Mouse (Mus musculus) MEL (cell line): ENCODE data around the gene Gm21885. TPM values are rescaled to one million over a fixed set of nuclear protein-coding genes. Genes with fewer than 3 reads are reported as not detected.

Experiments used
- DNase-seq: peaks from one replicate; pipeline ENCODE4 v3.0.0; 2011; ENCODE audit warnings: low read depth, low spot score
- H3K27ac ChIP-seq: 2 replicates; pipeline ENCODE4 v1.5.1; 2012; ENCODE audit warnings: low read depth, mild to moderate bottlenecking, control low read depth, low read length, moderate library complexity; ENCODE audit not compliant: control insufficient read depth
- H3K27me3 ChIP-seq, 2 experiments: fragments of 150-350 bp in 1 of 2; sonication (generic) in 1 of 2; 2 replicates each; pipeline ENCODE4 v1.6.1; 2012; ENCODE audit warnings: low read length in 2 of 2, mild to moderate bottlenecking in 2 of 2, improper control_type of control experiment in 1 of 2, moderate library complexity in 1 of 2; ENCODE audit not compliant: insufficient read depth in 2 of 2, control insufficient read depth in 1 of 2
- H3K36me3 ChIP-seq, 2 experiments: 2 replicates each; pipeline ENCODE4 v1.6.1; 2012 to 2014; ENCODE audit warnings: low read length in 2 of 2, improper control_type of control experiment in 1 of 2, inconsistent platforms in 1 of 2, mild to moderate bottlenecking in 1 of 2; ENCODE audit not compliant: insufficient read depth in 2 of 2, control insufficient read depth in 1 of 2
- H3K4me1 ChIP-seq, 2 experiments: fragments of 150-350 bp in 1 of 2; sonication (generic) in 1 of 2; 2 replicates each; pipeline ENCODE4 v1.6.1; 2012; ENCODE audit warnings: low read length in 2 of 2, improper control_type of control experiment in 1 of 2, mild to moderate bottlenecking in 1 of 2; ENCODE audit not compliant: insufficient read depth in 2 of 2, control insufficient read depth in 1 of 2
- H3K4me3 ChIP-seq, 2 experiments: fragments of 150-350 bp in 1 of 2; sonication (generic) in 1 of 2; 2 replicates each; pipeline ENCODE4 v1.5.1; 2012; ENCODE audit warnings: low read depth in 2 of 2, low read length in 2 of 2, mild to moderate bottlenecking in 2 of 2, moderate library complexity in 2 of 2, control low read depth in 1 of 2, improper control_type of control experiment in 1 of 2; ENCODE audit not compliant: control insufficient read depth in 1 of 2, insufficient read depth in 1 of 2
- H3K79me2 ChIP-seq: 2 replicates; pipeline ENCODE4 v1.6.1; 2012; ENCODE audit warnings: mild to moderate bottlenecking, low read length, moderate library complexity; ENCODE audit not compliant: control insufficient read depth, poor library complexity, insufficient read depth
- H3K9ac ChIP-seq: 2 replicates; pipeline ENCODE4 v1.6.1; 2012; ENCODE audit warnings: low read depth, mild to moderate bottlenecking, control low read depth, low read length, moderate library complexity; ENCODE audit not compliant: control insufficient read depth, poor library complexity, severe bottlenecking
- H3K9me3 ChIP-seq: fragments of 150-350 bp; sonication (generic); replicated peaks from 2 replicates; pipeline ENCODE4 v1.6.1; 2012; ENCODE audit warnings: mild to moderate bottlenecking, low read length, improper control_type of control experiment, moderate library complexity; ENCODE audit not compliant: insufficient read depth
- CHD1 ChIP-seq: IDR thresholded peaks from 2 replicates; pipeline ENCODE4 v1.6.1; 2012; ENCODE audit warnings: low read depth, mild to moderate bottlenecking, inconsistent platforms, low read length, improper control_type of control experiment
- E2F4 ChIP-seq: IDR thresholded peaks from 2 replicates; pipeline ENCODE4 v1.6.1; 2011; ENCODE audit warnings: low read depth, low read length, improper control_type of control experiment, borderline replicate concordance
- ELF1 ChIP-seq: IDR thresholded peaks from 2 replicates; pipeline ENCODE4 v1.6.1; 2014; ENCODE audit warnings: low read depth, mild to moderate bottlenecking, inconsistent platforms, low read length, improper control_type of control experiment, moderate library complexity
- EP300 ChIP-seq, 2 experiments: IDR thresholded peaks; 2 replicates each; pipeline ENCODE4 v1.6.1; 2011; ENCODE audit warnings: improper control_type of control experiment in 2 of 2, low read length in 2 of 2, low read depth in 1 of 2, mild to moderate bottlenecking in 1 of 2
- ETS1 ChIP-seq: IDR thresholded peaks from 2 replicates; pipeline ENCODE4 v1.6.1; 2012; ENCODE audit warnings: low read depth, mild to moderate bottlenecking, inconsistent platforms, low read length, improper control_type of control experiment, moderate library complexity
- GATA1 ChIP-seq: IDR thresholded peaks from 2 replicates; pipeline ENCODE4 v1.6.1; 2011; ENCODE audit warnings: low read depth, low read length, improper control_type of control experiment
- KAT2A ChIP-seq: conservative IDR thresholded peaks from 2 replicates; pipeline ENCODE4 v1.6.1; 2012; ENCODE audit warnings: low read depth, low read length, improper control_type of control experiment, inconsistent platforms
- MAFK ChIP-seq: IDR thresholded peaks from 2 replicates; pipeline ENCODE4 v1.6.1; 2011; ENCODE audit warnings: low read depth, mild to moderate bottlenecking, low read length, improper control_type of control experiment, borderline replicate concordance
- MAZ ChIP-seq: IDR thresholded peaks from 2 replicates; pipeline ENCODE4 v1.6.1; 2012; ENCODE audit warnings: low read depth, mild to moderate bottlenecking, inconsistent platforms, low read length, improper control_type of control experiment
- MYC ChIP-seq: IDR thresholded peaks from 2 replicates; pipeline ENCODE4 v1.6.1; 2011; ENCODE audit warnings: low read depth, mild to moderate bottlenecking, low read length, improper control_type of control experiment, moderate library complexity
- RAD21 ChIP-seq: IDR thresholded peaks from 2 replicates; pipeline ENCODE4 v1.6.1; 2011; ENCODE audit warnings: mild to moderate bottlenecking, low read depth, low read length, improper control_type of control experiment
- SIN3A ChIP-seq: IDR thresholded peaks from 2 replicates; pipeline ENCODE4 v1.6.1; 2012; ENCODE audit warnings: low read length, improper control_type of control experiment, inconsistent platforms
- SMC3 ChIP-seq: IDR thresholded peaks from 2 replicates; pipeline ENCODE4 v1.6.1; 2011; ENCODE audit warnings: low read depth, low read length, improper control_type of control experiment
- TCF12 ChIP-seq: IDR thresholded peaks from 2 replicates; pipeline ENCODE4 v1.6.1; 2014; ENCODE audit warnings: low read depth, mild to moderate bottlenecking, inconsistent platforms, low read length, improper control_type of control experiment, moderate library complexity
- UBTF ChIP-seq: IDR thresholded peaks from 2 replicates; pipeline ENCODE4 v1.6.1; 2012; ENCODE audit warnings: low read depth, mild to moderate bottlenecking, inconsistent platforms, low read length, improper control_type of control experiment, moderate library complexity, borderline replicate concordance; ENCODE audit not compliant: insufficient read depth
- USF1 ChIP-seq: IDR thresholded peaks from 2 replicates; pipeline ENCODE4 v1.6.1; 2014; ENCODE audit warnings: low read depth, mild to moderate bottlenecking, inconsistent platforms, low read length, improper control_type of control experiment, moderate library complexity
- USF2 ChIP-seq, 2 experiments: IDR thresholded peaks; 2 replicates each; pipeline ENCODE4 v1.6.1; 2011 to 2012; ENCODE audit warnings: improper control_type of control experiment in 2 of 2, low read length in 2 of 2, borderline replicate concordance in 1 of 2, inconsistent platforms in 1 of 2, low read depth in 1 of 2, mild to moderate bottlenecking in 1 of 2; ENCODE audit not compliant: insufficient read depth in 1 of 2
- ZC3H11A ChIP-seq: IDR thresholded peaks from 2 replicates; pipeline ENCODE4 v1.6.1; 2012; ENCODE audit warnings: low read depth, mild to moderate bottlenecking, inconsistent platforms, low read length, improper control_type of control experiment
- ZKSCAN1 ChIP-seq: IDR thresholded peaks from 2 replicates; pipeline ENCODE4 v1.6.1; 2012; ENCODE audit warnings: low read depth, mild to moderate bottlenecking, inconsistent platforms, low read length, improper control_type of control experiment, moderate library complexity
- polyA plus RNA-seq, 2 experiments: library from polyadenylated mRNA; stranded (reverse) in 1 of 2; unstranded in 1 of 2; fragments of >175 nt in 1 of 2; fragments of >200 nt in 1 of 2; gene quantifications; 2 replicates each; pipeline versions ENCODE4 v1.2.1 to v1.2.4; 2012; ENCODE audit warnings: low replicate concordance in 2 of 2, low read depth in 1 of 2; ENCODE audit not compliant: insufficient read length in 2 of 2, insufficient read depth in 1 of 2, missing spikeins in 1 of 2
- total RNA-seq: library from RNA; depleted of rRNA; stranded (reverse); fragments of 300-350 nt; gene quantifications from 2 replicates; pipeline ENCODE4 v1.2.3, GENCODE M21; 2012

Gene Gm21885
- total and polyA plus RNA-seq, 3 experiments = 0.74 TPM; not detected in 2

DNA sequence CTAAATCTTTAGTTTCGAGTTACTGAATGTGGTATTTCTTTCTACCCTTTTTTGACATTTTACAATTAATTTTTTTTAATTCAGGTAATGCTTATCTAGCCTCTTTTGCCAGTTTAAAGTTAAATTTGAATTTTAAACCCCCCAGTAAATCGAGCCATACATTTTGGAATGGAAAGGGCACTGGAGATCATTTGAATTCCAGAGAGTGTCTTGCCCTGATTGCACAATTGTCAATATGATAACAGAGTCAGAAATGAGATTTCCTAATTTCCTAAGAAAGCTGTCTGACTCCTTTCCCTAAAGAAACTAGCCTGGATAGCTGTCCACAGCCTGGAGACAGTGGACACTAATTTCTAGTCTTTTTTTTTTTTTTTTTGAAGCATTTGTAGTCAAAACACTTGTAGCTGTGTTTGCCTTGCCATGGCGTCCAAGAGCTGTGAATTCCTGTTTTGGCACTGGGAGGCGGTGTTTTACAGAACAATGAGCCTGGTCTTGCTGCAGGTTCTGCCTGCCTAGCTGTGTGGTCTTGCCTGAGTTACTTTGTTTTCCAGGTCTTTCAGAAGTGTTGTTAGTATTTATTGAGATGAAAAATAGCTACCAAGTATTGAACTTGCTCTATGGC lies 47.7 kb downstream of the Gm21885 start (continued):
- TF ChIP-seq GATA1 = no peak

DNA sequence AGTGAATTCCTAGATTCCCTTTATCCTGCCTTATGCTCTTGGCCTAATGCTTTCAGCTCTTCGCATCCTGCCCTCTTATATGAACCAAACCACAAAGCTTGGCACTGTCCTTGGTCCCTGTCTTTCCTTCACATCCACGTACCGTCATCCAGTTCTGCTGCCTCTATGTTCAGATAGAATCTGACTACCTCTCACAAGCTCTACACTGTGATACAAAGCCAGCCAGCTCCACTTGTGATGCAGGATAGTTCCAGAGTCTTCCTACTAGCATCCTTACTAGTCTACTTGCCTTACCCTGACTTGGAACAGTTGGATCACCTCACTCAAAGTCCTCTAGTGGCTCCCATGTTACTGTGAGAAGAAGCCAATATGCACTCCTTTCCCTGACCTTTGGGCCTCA lies 48.5 kb downstream of the Gm21885 start:
- H3K27ac ChIP-seq = no peak overlapping the region
- H3K4me1 ChIP-seq = peaks cover 4 to 17% of the 10 kb centered on the region in 2 experiments; a peak in 3 of 4 replicates
- H3K79me2 ChIP-seq = peaks cover 10% of the 10 kb centered on the region
- TF ChIP-seq ZC3H11A = no peak
- no peak for TF ChIP-seq ZKSCAN1
- no peak for TF ChIP-seq GATA1
- no peak for TF ChIP-seq ETS1
- TF ChIP-seq CHD1 = no peak
- TF ChIP-seq SMC3 = no peak
- no peak for TF ChIP-seq USF1
- TF ChIP-seq USF2 (IDR thresholded peaks at IDR 0.05; ENCODE audit: borderline replicate concordance in 1 of 2, insufficient read depth in 1 of 2, low read depth in 1 of 2, low read length in 2 of 2) = no peak
- no peak for TF ChIP-seq SIN3A
- no peak for TF ChIP-seq UBTF
- TF ChIP-seq MAFK = no peak
- no peak for TF ChIP-seq MAZ
- no peak for TF ChIP-seq KAT2A
- TF ChIP-seq MYC = no peak
- no peak for TF ChIP-seq EP300 (IDR thresholded peaks at IDR 0.05; ENCODE audit: low read depth in 1 of 2, low read length in 2 of 2)
- no peak for TF ChIP-seq RAD21
- TF ChIP-seq ELF1 = no peak
- TF ChIP-seq E2F4 = no peak
- TF ChIP-seq TCF12 = no peak
- no peak for DNase-seq
- H3K36me3 ChIP-seq = peaks cover 2 to 23% of the 10 kb centered on the region in 2 experiments; a peak in 3 of 4 replicates
- H3K4me3 ChIP-seq = no peak overlapping the region
- no peaks in the 10 kb centered on the region for H3K27me3 ChIP-seq
- no peak overlapping the region for H3K9ac ChIP-seq
- H3K9me3 ChIP-seq = no peaks in the 10 kb centered on the region
